Mouse (Mus musculus) liver, embryonic 14.5 days (tissue): ENCODE data around the gene 5730596B20Rik.

Experiments
- CTCF ChIP-seq: IDR thresholded peaks from 2 replicates; pipeline ENCODE4 v1.5.1; 2016; ENCODE audit warnings: antibody characterized with exemption, low read depth, control low read depth
- EP300 ChIP-seq: IDR thresholded peaks from 2 replicates; pipeline ENCODE4 v1.6.1; 2016; ENCODE audit warnings: antibody characterized with exemption, low read depth

GRCm38 (mm10) chr6:52170166-52170897 is 7.0 kb upstream of the 5730596B20Rik start:
- TF ChIP-seq CTCF, result no peak
- no peak for TF ChIP-seq EP300
